ENCODE assay signal across 11 mouse cellular contexts in the genomic region with DNA sequence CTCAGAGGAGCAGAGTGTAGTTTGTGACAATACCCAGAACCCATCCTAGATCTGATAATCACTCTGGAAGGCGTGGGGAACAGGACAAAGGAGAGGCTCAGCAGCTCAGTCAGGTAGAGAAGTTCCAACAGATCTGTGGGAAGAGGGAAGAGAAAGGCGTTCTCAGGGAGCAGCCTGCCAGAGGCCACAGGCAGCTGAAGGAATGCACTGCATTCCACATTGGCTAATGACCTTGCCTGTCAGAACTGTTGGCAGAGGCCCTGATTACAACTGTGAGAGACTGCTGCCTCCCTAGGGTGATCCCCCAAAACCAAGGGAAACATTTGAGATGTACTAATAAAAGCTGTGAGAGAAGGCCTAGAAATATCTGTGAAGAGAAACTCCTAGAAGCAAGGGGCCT.
DNase-seq lines count a peak whose midpoint lies in the region; TF ChIP-seq lines count a peak whose summit lies in the region.
"Had no signal": no experiment of that assay in that cellular context is flagged by ENCODE, and none has a peak within 500 bp of the region (broad histone marks: within the 10 kb centered on the region; RNA-seq: fewer than 3 reads in every experiment).

No protein-coding gene starts in this region.

- DNase-seq in 3T3-L1 (ENCODE audit: low read depth, low spot score) = peak; percentile 77
- DNase-seq in Muller cell, postnatal 12 days (ENCODE audit: inconsistent ontology term) = peak; percentile 86
- peak; percentile 30 for DNase-seq in gastrocnemius, adult 2 months
- peak; percentile 70 to 74 for DNase-seq in heart, postnatal 10 days
- DNase-seq in layer of hippocampus, adult 9-11 months = no peak
- DNase-seq in right cerebral cortex, postnatal 14 days = no peak
- DNase-seq in urinary bladder, postnatal 10 days (ENCODE audit: low spot score) = no peak
- DNase-seq: liver, embryonic 13.5 days had no signal

- H3K27ac ChIP-seq in gastrocnemius, adult 2 months = no peak overlapping the region
- H3K27ac ChIP-seq: forebrain, embryonic 15.5 days; liver, embryonic 13.5 days; midbrain, embryonic 12.5 days; neural tube, embryonic 15.5 days had no signal

- H3K4me3 ChIP-seq in gastrocnemius, adult 2 months = no peak overlapping the region
- H3K4me3 ChIP-seq: forebrain, embryonic 15.5 days; liver, embryonic 13.5 days; midbrain, embryonic 12.5 days; neural tube, embryonic 15.5 days had no signal

- no peak for TF ChIP-seq CTCF in gastrocnemius, adult 2 months (IDR thresholded peaks at IDR 0.05)

- intact Hi-C loops in gastrocnemius, adult 2 months (cut with DNase I) = no loop called here
- intact Hi-C loops in heart, postnatal 10 days (cut with DNase I) = no loop called here

Comparison
In these comparisons a context has a peak if more than half of its experiments do, and no peak if none do; other contexts are left out.
1. DNase-seq: peak in 3T3-L1 (single experiment), Muller cell, postnatal 12 days (single experiment), gastrocnemius, adult 2 months (single experiment) and heart, postnatal 10 days (2 of 2); none in layer of hippocampus, adult 9-11 months (single experiment), right cerebral cortex, postnatal 14 days (single experiment) and urinary bladder, postnatal 10 days (single experiment).